Mouse (Mus musculus) ES-E14 (cell line): ENCODE measurements at regions not wholly inside any gene's neighbourhood (a gene's known extent, or its start where the extent isn't known, plus 50 kb on each side); places are given as distances from the start of the nearest gene placed in this dataset.
A peak's percentile ranks its signal among the peaks of the same experiment; 100 is the strongest.

Source experiments
- DNase-seq: peaks from one replicate; pipeline ENCODE4 v3.0.0-alpha.2; 2013; ENCODE audit warnings: low read depth, low spot score
- H3K27ac ChIP-seq: 2 replicates; pipeline ENCODE4 v1.5.1; 2012; ENCODE audit warnings: low read depth, mild to moderate bottlenecking, low read length, moderate library complexity, mixed read lengths; ENCODE audit not compliant: poor library complexity, insufficient read depth, severe bottlenecking
- H3K36me3 ChIP-seq: 2 replicates; pipeline ENCODE4 v1.6.1; 2012; ENCODE audit warnings: mild to moderate bottlenecking, low read length, moderate library complexity, mixed read lengths; ENCODE audit not compliant: control insufficient read depth, poor library complexity, insufficient read depth, severe bottlenecking
- H3K4me1 ChIP-seq, 2 experiments: fragments of 150-350 bp in 1 of 2; sonication (generic) in 1 of 2; 2 replicates each; pipeline ENCODE4 v1.6.1; 2012; ENCODE audit warnings: low read length in 2 of 2, mild to moderate bottlenecking in 1 of 2, mixed read lengths in 1 of 2; ENCODE audit not compliant: control insufficient read depth in 2 of 2, insufficient read depth in 2 of 2, poor library complexity in 1 of 2
- H3K4me3 ChIP-seq, 2 experiments: fragments of 150-350 bp in 1 of 2; sonication (generic) in 1 of 2; 2 replicates each; pipeline ENCODE4 v1.5.1; 2012; ENCODE audit warnings: low read length in 2 of 2, low read depth in 1 of 2, mild to moderate bottlenecking in 1 of 2, mixed read lengths in 1 of 2; ENCODE audit not compliant: insufficient read depth in 1 of 2, poor library complexity in 1 of 2, severe bottlenecking in 1 of 2
- H3K9ac ChIP-seq: 2 replicates; pipeline ENCODE4 v1.6.1; 2012; ENCODE audit warnings: low read depth, mild to moderate bottlenecking, low read length, mixed read lengths; ENCODE audit not compliant: poor library complexity, insufficient read depth, severe bottlenecking
- H3K9me3 ChIP-seq: fragments of 150-350 bp; sonication (generic); 2 replicates; pipeline ENCODE4 v1.6.1; 2012; ENCODE audit warnings: low read depth, mild to moderate bottlenecking, low read length; ENCODE audit not compliant: control insufficient read depth, insufficient read depth
- CHD2 ChIP-seq: IDR thresholded peaks from 2 replicates; pipeline ENCODE4 v1.6.1; 2014; ENCODE audit warnings: mild to moderate bottlenecking, low read depth, low read length, inconsistent platforms
- HCFC1 ChIP-seq: IDR thresholded peaks from 2 replicates; pipeline ENCODE4 v1.6.1; 2012; ENCODE audit warnings: low read length, inconsistent platforms, borderline replicate concordance; ENCODE audit not compliant: insufficient read depth
- MAFK ChIP-seq: IDR thresholded peaks from 2 replicates; pipeline ENCODE4 v1.6.1; 2014; ENCODE audit warnings: mild to moderate bottlenecking, low read depth, low read length, inconsistent platforms; ENCODE audit not compliant: insufficient read depth
- ZC3H11A ChIP-seq: IDR thresholded peaks from 2 replicates; pipeline ENCODE4 v1.6.1; 2012; ENCODE audit warnings: low read depth, mild to moderate bottlenecking, inconsistent platforms, low read length, borderline replicate concordance
- ZNF384 ChIP-seq: IDR thresholded peaks from 2 replicates; pipeline ENCODE4 v1.6.1; 2012; ENCODE audit warnings: low read depth, low read length, inconsistent platforms
- in situ Hi-C, 2 experiments: fragments of 600-800 bp; cut with MboI; formaldehyde crosslinking; loops; one replicate each; pipeline ENCODE4 v1.15.1; 2025; ENCODE audit warnings: low sequenced_read_pairs in 2 of 2, inconsistent platforms in 1 of 2; ENCODE audit not compliant: unreplicated experiment in 2 of 2

DNA sequence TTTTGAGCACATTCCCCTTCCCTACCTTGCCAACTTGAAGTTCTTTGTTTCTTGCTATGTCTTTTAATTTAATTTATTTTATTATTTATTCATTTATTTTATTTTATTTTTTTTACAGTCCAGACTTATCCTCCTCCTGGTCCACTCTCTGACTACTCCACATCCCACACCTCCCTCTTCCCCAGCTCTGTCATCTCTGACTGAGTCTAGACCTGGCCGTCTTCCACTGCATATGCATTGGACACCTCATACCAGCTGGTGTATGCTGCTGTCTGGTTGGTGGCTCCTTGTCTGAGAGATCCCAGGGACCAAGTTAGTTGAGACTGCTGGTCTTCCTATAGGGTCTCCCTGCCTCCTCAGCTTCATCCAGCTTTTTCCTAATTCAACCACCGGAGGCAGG is 2627.9 kb downstream of the Pcdh9 start:
- Histone ChIP-seq H3K36me3 (no peaks in the 10 kb centered on the region), H3K4me1 (no peaks in the 10 kb centered on the region), H3K9me3 (no peaks in the 10 kb centered on the region), H3K27ac (no peak overlapping the region), H3K9ac (no peak overlapping the region), H3K4me3 (no peak overlapping the region)
- in situ Hi-C loops = no loop called here
- no peak for TF ChIP-seq MAFK
- no peak for TF ChIP-seq ZC3H11A
- TF ChIP-seq ZNF384 = no peak
- no peak for TF ChIP-seq HCFC1
- no peak for DNase-seq

DNA sequence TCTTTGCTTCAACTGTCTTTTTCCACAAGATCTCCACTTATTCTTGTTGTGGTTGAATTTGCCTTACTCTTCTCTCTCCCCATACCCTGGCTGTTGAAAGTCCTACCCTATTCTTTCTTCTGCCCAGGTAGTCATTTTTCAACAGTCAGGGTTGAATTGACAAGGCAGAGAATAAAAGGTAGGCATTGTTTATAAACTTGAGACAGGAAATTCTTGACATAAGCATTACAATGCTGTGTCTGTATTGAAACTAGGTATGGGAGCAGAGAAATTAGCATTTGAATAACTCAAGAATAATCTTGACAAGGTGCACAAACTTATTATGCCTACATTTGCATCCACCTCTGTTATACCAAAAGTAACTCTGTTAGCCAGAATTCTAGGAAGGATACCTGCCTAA is 2659.6 kb downstream of the Pcdh9 start:
- Histone ChIP-seq H3K9ac (no peak overlapping the region), H3K36me3 (no peaks in the 10 kb centered on the region), H3K9me3 (no peaks in the 10 kb centered on the region), H3K27ac (no peak overlapping the region), H3K4me1 (no peaks in the 10 kb centered on the region), H3K4me3 (no peak overlapping the region)
- TF ChIP-seq CHD2 = no peak
- no peak for TF ChIP-seq MAFK
- no peak for TF ChIP-seq ZC3H11A
- in situ Hi-C loops = no loop called here
- DNase-seq = peak; percentile 9
